Mouse (Mus musculus): ENCODE data around the gene Cdk4.

The Cdk4 gene

GRCm38 (mm10) chr10:127075080-127075479, 11.7 kb downstream of the Cdk4 start, which contains the start of gene Agap2:
Agap2 (plus strand) TSS chr10:127075284.
- no peak for DNase-seq (ENCODE audit: low read depth, low spot score)

- no peak for DNase-seq (ENCODE audit: low read depth, low spot score)
These were observed 12.3 kb downstream of the Cdk4 start for GRCm38 (mm10) chr10:127075651-127076050.

GRCm38 (mm10) chr10:127076082-127076481, 12.7 kb downstream of the Cdk4 start:
- no peak for DNase-seq (ENCODE audit: low read depth, low spot score)

GRCm38 (mm10) chr10:127077515-127077914, 14.2 kb downstream of the Cdk4 start:
- no peak for DNase-seq (ENCODE audit: low read depth, low spot score)

- DNase-seq (ENCODE audit: low read depth, low spot score): no peak
These were observed 14.8 kb downstream of the Cdk4 start for GRCm38 (mm10) chr10:127078001-127078676.

GRCm38 (mm10) chr10:127078677-127079575, 15.6 kb downstream of the Cdk4 start:
- DNase-seq (ENCODE audit: low read depth, low spot score): no peak

- DNase-seq (ENCODE audit: low read depth, low spot score): no peak
These were observed 16.5 kb downstream of the Cdk4 start for GRCm38 (mm10) chr10:127079665-127080391.

GRCm38 (mm10) chr10:127080901-127081780, 17.8 kb downstream of the Cdk4 start:
- DNase-seq (ENCODE audit: low read depth, low spot score): no peak

- no peak for DNase-seq (ENCODE audit: low read depth, low spot score)
These were observed 18.8 kb downstream of the Cdk4 start for GRCm38 (mm10) chr10:127081996-127082620.

- DNase-seq (ENCODE audit: low read depth, low spot score): no peak
These were observed 20.1 kb downstream of the Cdk4 start for GRCm38 (mm10) chr10:127083292-127083914.

GRCm38 (mm10) chr10:127083915-127084306, 20.6 kb downstream of the Cdk4 start:
- DNase-seq (ENCODE audit: low read depth, low spot score): no peak

GRCm38 (mm10) chr10:127085052-127085451, 21.7 kb downstream of the Cdk4 start:
- no peak for DNase-seq (ENCODE audit: low read depth, low spot score)

- no peak for DNase-seq (ENCODE audit: low read depth, low spot score)
These were observed 22.3 kb downstream of the Cdk4 start for GRCm38 (mm10) chr10:127085633-127086032.

GRCm38 (mm10) chr10:127090560-127091411, 27.5 kb downstream of the Cdk4 start:
- DNase-seq (ENCODE audit: low read depth, low spot score): no peak

- DNase-seq (ENCODE audit: low read depth, low spot score): no peak
These were observed 28.4 kb downstream of the Cdk4 start for GRCm38 (mm10) chr10:127091507-127092396.

- no peak for DNase-seq (ENCODE audit: low read depth, low spot score)
These were observed 29.4 kb downstream of the Cdk4 start for GRCm38 (mm10) chr10:127092742-127093141.

GRCm38 (mm10) chr10:127094382-127094802, 31.1 kb downstream of the Cdk4 start:
- DNase-seq (ENCODE audit: low read depth, low spot score): no peak

- no peak for DNase-seq (ENCODE audit: low read depth, low spot score)
These were observed 35.2 kb downstream of the Cdk4 start for GRCm38 (mm10) chr10:127098514-127098913.

Measured in skeletal muscle tissue, adult 2 months (tissue).